Mouse (Mus musculus): Measurements from ENCODE around the gene Nfkbia.

- TF ChIP-seq TAL1 (IDR thresholded peaks at IDR 0.05; ENCODE audit: low read length) (no peak), GATA1 (IDR thresholded peaks at IDR 0.05; ENCODE audit: low read length) (no peak)
These were observed 43.4 kb downstream of the Nfkbia start for GRCm38 (mm10) chr12:55449048-55449447.
